Mouse (Mus musculus) limb, embryonic 12.5 days (tissue): ENCODE data around the gene Stard13. TPM values are rescaled to one million over a fixed set of nuclear protein-coding genes. Genes with fewer than 3 reads are reported as not detected.
A peak's percentile ranks its signal among the peaks of the same experiment; 100 is the strongest.

Source experiments
- ATAC-seq: fragments of 200-750 bp; cut with Nextera tagmentation; 2 replicates; pipeline ENCODE4 v1.8.0; 2017; ENCODE audit warnings: low read depth, moderate TSS enrichment; ENCODE audit not compliant: insufficient number of reproducible peaks, insufficient read depth, low FRiP score, low TSS enrichment
- H3K27ac ChIP-seq: fragments of 300-500 bp; sonication (generic); 2 replicates; pipeline ENCODE4 v1.5.1; 2016; ENCODE audit warnings: mild to moderate bottlenecking, moderate library complexity
- H3K27me3 ChIP-seq: fragments of 300-500 bp; sonication (generic); 2 replicates; pipeline ENCODE4 v1.6.1; 2016; ENCODE audit warnings: mild to moderate bottlenecking, moderate library complexity
- H3K36me3 ChIP-seq: fragments of 300-500 bp; sonication (generic); 2 replicates; pipeline ENCODE4 v1.6.1; 2016; ENCODE audit warnings: mild to moderate bottlenecking, moderate library complexity
- H3K4me1 ChIP-seq: fragments of 300-500 bp; sonication (generic); replicated peaks from 2 replicates; pipeline ENCODE4 v1.6.1; 2016
- H3K4me2 ChIP-seq: fragments of 300-500 bp; sonication (generic); 2 replicates; pipeline ENCODE4 v1.6.1; 2016; ENCODE audit warnings: mild to moderate bottlenecking, moderate library complexity
- H3K4me3 ChIP-seq: fragments of 300-500 bp; sonication (generic); replicated peaks from 2 replicates; pipeline ENCODE4 v1.5.1; 2016; ENCODE audit warnings: mild to moderate bottlenecking
- H3K9ac ChIP-seq: fragments of 300-500 bp; sonication (generic); replicated peaks from 2 replicates; pipeline ENCODE4 v1.6.1; 2016; ENCODE audit warnings: mild to moderate bottlenecking, moderate library complexity
- H3K9me3 ChIP-seq: fragments of 300-500 bp; sonication (generic); 2 replicates; pipeline ENCODE4 v1.6.1; 2016; ENCODE audit warnings: mild to moderate bottlenecking, moderate library complexity
- WGBS: fragments of 180-500 bp; shearing (Covaris S2); methylation state at CpG from one replicate; pipeline ENCODE4 v1.1.7; 2016; 5-methylcytosine and 5-hydroxymethylcytosine counted together
- polyA plus RNA-seq: library from polyadenylated mRNA; unstranded; fragments of >200 nt; fragmentation: Nextera tagmentation; extraction: Ambion mirVana; gene quantifications from 2 replicates; pipeline ENCODE4 v1.2.1, GENCODE M21; 2016

Stard13 gene
- polyA plus RNA-seq, 1 experiment from 2014 or later: 7.9 TPM

GRCm38 (mm10) chr5:151177171-151177570, 56.5 kb downstream of the Stard13 start:
- no peaks in the 10 kb centered on the region for H3K9me3 ChIP-seq
- 91% methylated on average over 3 of the region's 3 CpGs for WGBS
- H3K9ac ChIP-seq: no peak overlapping the region
- H3K27me3 ChIP-seq: no peaks in the 10 kb centered on the region
- H3K4me1 ChIP-seq: peaks cover 18% of the 10 kb centered on the region
- H3K27ac ChIP-seq: no peak overlapping the region
- no peak for ATAC-seq
- H3K36me3 ChIP-seq: no peaks in the 10 kb centered on the region
- no peak overlapping the region for H3K4me3 ChIP-seq
- no peak overlapping the region for H3K4me2 ChIP-seq

GRCm38 (mm10) chr5:151175897-151176313, 57.7 kb downstream of the Stard13 start:
- H3K4me1 ChIP-seq: peaks cover 18% of the 10 kb centered on the region
- H3K36me3 ChIP-seq: no peaks in the 10 kb centered on the region
- WGBS: 73% methylated on average over 4 of the region's 4 CpGs
- no peak overlapping the region for H3K4me2 ChIP-seq
- no peak for ATAC-seq
- H3K27ac ChIP-seq: no peak overlapping the region
- no peaks in the 10 kb centered on the region for H3K27me3 ChIP-seq
- H3K4me3 ChIP-seq: no peak overlapping the region
- no peaks in the 10 kb centered on the region for H3K9me3 ChIP-seq
- H3K9ac ChIP-seq: no peak overlapping the region

GRCm38 (mm10) chr5:151174485-151175460, 58.9 kb downstream of the Stard13 start:
- Histone ChIP-seq H3K9me3 (no peaks in the 10 kb centered on the region), H3K4me1 (peaks cover 18% of the 10 kb centered on the region), H3K27ac (peak overlapping the region; percentile 72), H3K36me3 (no peaks in the 10 kb centered on the region), H3K27me3 (no peaks in the 10 kb centered on the region), H3K4me2 (no peak overlapping the region), H3K9ac (no peak overlapping the region), H3K4me3 (no peak overlapping the region)
- 59% methylated on average over 7 of the region's 7 CpGs for WGBS
- ATAC-seq: no peak

GRCm38 (mm10) chr5:151173774-151174173, 59.9 kb downstream of the Stard13 start:
- WGBS: 80% methylated on average over 1 of the region's 1 CpGs
- Histone ChIP-seq H3K4me1 (peaks cover 18% of the 10 kb centered on the region), H3K27me3 (no peaks in the 10 kb centered on the region), H3K4me3 (no peak overlapping the region), H3K9ac (no peak overlapping the region), H3K4me2 (no peak overlapping the region), H3K9me3 (no peaks in the 10 kb centered on the region), H3K36me3 (no peaks in the 10 kb centered on the region), H3K27ac (peak overlapping the region; percentile 72)
- ATAC-seq: no peak

GRCm38 (mm10) chr5:151170168-151170750, 63.4 kb downstream of the Stard13 start:
- Histone ChIP-seq H3K4me1 (peaks cover 25% of the 10 kb centered on the region), H3K27me3 (no peaks in the 10 kb centered on the region), H3K36me3 (no peaks in the 10 kb centered on the region), H3K27ac (no peak overlapping the region), H3K4me2 (no peak overlapping the region), H3K9me3 (no peaks in the 10 kb centered on the region), H3K4me3 (no peak overlapping the region), H3K9ac (no peak overlapping the region)
- WGBS: 81% methylated on average over 3 of the region's 3 CpGs
- ATAC-seq: no peak

- H3K9me3 ChIP-seq: no peaks in the 10 kb centered on the region
- H3K27ac ChIP-seq: no peak overlapping the region
- no peaks in the 10 kb centered on the region for H3K36me3 ChIP-seq
- H3K4me2 ChIP-seq: no peak overlapping the region
- 92% methylated on average over 3 of the region's 3 CpGs for WGBS
- no peaks in the 10 kb centered on the region for H3K27me3 ChIP-seq
- no peak overlapping the region for H3K9ac ChIP-seq
- ATAC-seq: no peak
- H3K4me1 ChIP-seq: peaks cover 27% of the 10 kb centered on the region
- no peak overlapping the region for H3K4me3 ChIP-seq
Measured at GRCm38 (mm10) chr5:151168191-151168590, 65.4 kb downstream of the Stard13 start.

GRCm38 (mm10) chr5:151167641-151168040, 66.0 kb downstream of the Stard13 start:
- H3K4me1 ChIP-seq: peaks cover 27% of the 10 kb centered on the region
- H3K27ac ChIP-seq: no peak overlapping the region
- ATAC-seq: no peak
- no peak overlapping the region for H3K4me2 ChIP-seq
- no peaks in the 10 kb centered on the region for H3K27me3 ChIP-seq
- H3K4me3 ChIP-seq: no peak overlapping the region
- H3K9ac ChIP-seq: no peak overlapping the region
- 66% methylated on average over 6 of the region's 6 CpGs for WGBS
- no peaks in the 10 kb centered on the region for H3K36me3 ChIP-seq
- H3K9me3 ChIP-seq: no peaks in the 10 kb centered on the region

GRCm38 (mm10) chr5:151166266-151166665, 67.4 kb downstream of the Stard13 start:
- Histone ChIP-seq H3K27ac (no peak overlapping the region), H3K4me2 (no peak overlapping the region), H3K36me3 (no peaks in the 10 kb centered on the region), H3K4me1 (peaks cover 27% of the 10 kb centered on the region), H3K27me3 (no peaks in the 10 kb centered on the region), H3K4me3 (no peak overlapping the region), H3K9me3 (no peaks in the 10 kb centered on the region), H3K9ac (no peak overlapping the region)
- WGBS: 83% methylated on average over 5 of the region's 5 CpGs
- no peak for ATAC-seq

GRCm38 (mm10) chr5:151165381-151166016, 68.1 kb downstream of the Stard13 start:
- Histone ChIP-seq H3K4me2 (no peak overlapping the region), H3K27ac (no peak overlapping the region), H3K4me3 (no peak overlapping the region), H3K9me3 (no peaks in the 10 kb centered on the region), H3K27me3 (no peaks in the 10 kb centered on the region), H3K4me1 (peaks cover 27% of the 10 kb centered on the region), H3K36me3 (no peaks in the 10 kb centered on the region), H3K9ac (no peak overlapping the region)
- ATAC-seq: no peak
- 83% methylated on average over 6 of the region's 6 CpGs for WGBS

GRCm38 (mm10) chr5:151164815-151165214, 68.8 kb downstream of the Stard13 start:
- peaks cover 27% of the 10 kb centered on the region for H3K4me1 ChIP-seq
- no peak overlapping the region for H3K4me3 ChIP-seq
- H3K9ac ChIP-seq: no peak overlapping the region
- no peaks in the 10 kb centered on the region for H3K36me3 ChIP-seq
- no peaks in the 10 kb centered on the region for H3K27me3 ChIP-seq
- no peak for ATAC-seq
- H3K9me3 ChIP-seq: no peaks in the 10 kb centered on the region
- WGBS: 65% methylated on average over 4 of the region's 4 CpGs
- H3K4me2 ChIP-seq: no peak overlapping the region
- H3K27ac ChIP-seq: peak overlapping the region; percentile 31; the same call in 1 of the 2 replicates

GRCm38 (mm10) chr5:151162642-151163041, 71.0 kb downstream of the Stard13 start:
- 94% methylated on average over 3 of the region's 3 CpGs for WGBS
- H3K4me2 ChIP-seq: no peak overlapping the region
- ATAC-seq: no peak
- no peak overlapping the region for H3K9ac ChIP-seq
- H3K27ac ChIP-seq: no peak overlapping the region
- no peaks in the 10 kb centered on the region for H3K36me3 ChIP-seq
- peaks cover 20% of the 10 kb centered on the region for H3K4me1 ChIP-seq
- no peaks in the 10 kb centered on the region for H3K9me3 ChIP-seq
- H3K4me3 ChIP-seq: no peak overlapping the region
- no peaks in the 10 kb centered on the region for H3K27me3 ChIP-seq
